Mouse (Mus musculus): ENCODE measurements around the gene Atg3. TPM values are rescaled to one million over a fixed set of nuclear protein-coding genes. Genes with fewer than 3 reads are reported as not detected.

The Atg3 gene
- polyA plus RNA-seq, 1 experiment from 2014 or later, result 60.4 TPM

- Histone ChIP-seq H3K27ac (replicated peaks) (no peak overlapping the region), H3K4me1 (replicated peaks) (no peaks in the 10 kb centered on the region), H3K9ac (no peak overlapping the region), H3K4me3 (no peak overlapping the region), H3K27me3 (no peaks in the 10 kb centered on the region), H3K4me2 (no peak overlapping the region), H3K36me3 (peaks cover 77% of the 10 kb centered on the region), H3K9me3 (no peaks in the 10 kb centered on the region)
- WGBS, result 92% methylated on average over 10 of the region's 10 CpGs
- no peak for ATAC-seq (ENCODE audit: low read depth)
Measured at GRCm38 (mm10) chr16:45148488-45149082, 10.0 kb upstream of the Atg3 start.

DNA sequence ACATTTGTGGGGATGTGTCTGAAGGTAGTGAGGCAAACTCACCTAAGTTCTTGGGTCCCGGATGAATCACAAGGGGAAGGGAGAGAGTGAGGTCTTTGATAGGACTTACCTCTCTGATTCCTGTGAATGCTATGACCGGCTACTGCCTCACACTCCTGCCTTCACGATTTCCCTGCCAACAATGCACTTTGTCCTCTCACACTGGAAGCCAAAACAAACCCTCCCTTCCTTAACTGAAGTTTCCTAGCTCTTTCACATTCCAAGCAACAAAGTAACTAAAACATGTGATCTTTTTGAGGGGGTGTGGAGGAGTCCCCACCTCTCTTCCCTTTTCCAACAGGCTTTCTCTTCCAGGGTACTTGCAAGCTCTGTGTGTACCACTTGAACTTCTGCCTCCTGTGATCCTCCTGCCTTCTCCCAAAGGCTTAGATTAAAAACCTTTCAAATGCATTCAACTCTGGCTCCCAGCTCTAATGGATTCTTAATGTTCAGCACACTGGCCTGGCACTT is 3.8 kb upstream of the Atg3 start:
- Histone ChIP-seq H3K27ac (replicated peaks) (no peak overlapping the region), H3K4me3 (no peak overlapping the region), H3K9me3 (no peaks in the 10 kb centered on the region), H3K27me3 (no peaks in the 10 kb centered on the region), H3K4me2 (no peak overlapping the region), H3K9ac (no peak overlapping the region), H3K4me1 (replicated peaks) (peaks cover 14% of the 10 kb centered on the region), H3K36me3 (peaks cover 49% of the 10 kb centered on the region)
- no peak for ATAC-seq (ENCODE audit: low read depth)
- WGBS, result 94% methylated on average over 3 of the region's 3 CpGs

GRCm38 (mm10) chr16:45158136-45158521 is 456 bp upstream of the Atg3 start:
- Histone ChIP-seq H3K9me3 (no peaks in the 10 kb centered on the region), H3K27ac (replicated peaks) (peak overlapping the region; percentile 95), H3K4me1 (replicated peaks) (peaks cover 29% of the 10 kb centered on the region), H3K4me3 (peak overlapping the region; percentile 72), H3K27me3 (no peaks in the 10 kb centered on the region), H3K36me3 (peaks cover 24% of the 10 kb centered on the region; the same call in 1 of the 2 replicates), H3K4me2 (peak overlapping the region; percentile 86), H3K9ac (peak overlapping the region; percentile 85)
- peak; percentile 86 for ATAC-seq (ENCODE audit: low read depth)
- under 1% methylated on average over 20 of the region's 20 CpGs for WGBS

GRCm38 (mm10) chr16:45159389-45159716 is 768 bp downstream of the Atg3 start:
- Histone ChIP-seq H3K9me3 (no peaks in the 10 kb centered on the region), H3K27ac (replicated peaks) (peak overlapping the region; percentile 95), H3K4me2 (peak overlapping the region; percentile 86), H3K4me3 (peak overlapping the region; percentile 72), H3K36me3 (peaks cover 22% of the 10 kb centered on the region; the same call in 1 of the 2 replicates), H3K27me3 (no peaks in the 10 kb centered on the region), H3K4me1 (replicated peaks) (peaks cover 29% of the 10 kb centered on the region), H3K9ac (peak overlapping the region; percentile 93)
- no peak for ATAC-seq (ENCODE audit: low read depth)
- 9% methylated on average over 11 of the region's 11 CpGs for WGBS

GRCm38 (mm10) chr16:45178552-45178951 is 20.0 kb downstream of the Atg3 start:
- ATAC-seq (ENCODE audit: low read depth), result no peak
- Histone ChIP-seq H3K4me1 (replicated peaks) (no peaks in the 10 kb centered on the region), H3K27me3 (no peaks in the 10 kb centered on the region), H3K9me3 (no peaks in the 10 kb centered on the region), H3K4me2 (no peak overlapping the region), H3K4me3 (no peak overlapping the region), H3K9ac (no peak overlapping the region), H3K27ac (replicated peaks) (no peak overlapping the region), H3K36me3 (peaks cover 31% of the 10 kb centered on the region)
- WGBS, result 94% methylated on average over 2 of the region's 2 CpGs

DNA sequence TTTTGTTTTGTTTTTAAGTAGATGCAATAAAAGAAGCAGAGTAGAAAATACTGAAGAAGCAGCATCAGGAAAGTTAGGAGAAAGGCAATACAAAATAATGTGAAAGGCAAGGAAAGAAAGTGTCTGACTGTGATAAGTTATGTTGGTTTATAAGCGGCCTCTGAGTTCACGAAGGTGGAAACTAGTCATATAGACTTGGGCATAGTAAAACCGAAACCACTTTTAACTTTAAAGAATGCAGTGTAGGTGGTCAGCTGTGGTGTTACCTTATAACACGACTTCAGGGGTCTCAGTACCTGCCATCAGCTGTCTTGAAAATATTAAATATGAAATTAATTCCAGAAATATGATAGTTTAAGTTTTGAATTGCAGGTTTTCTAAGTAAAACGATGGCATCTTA is 23.2 kb downstream of the Atg3 start:
- no peak overlapping the region for H3K4me3 ChIP-seq

DNA sequence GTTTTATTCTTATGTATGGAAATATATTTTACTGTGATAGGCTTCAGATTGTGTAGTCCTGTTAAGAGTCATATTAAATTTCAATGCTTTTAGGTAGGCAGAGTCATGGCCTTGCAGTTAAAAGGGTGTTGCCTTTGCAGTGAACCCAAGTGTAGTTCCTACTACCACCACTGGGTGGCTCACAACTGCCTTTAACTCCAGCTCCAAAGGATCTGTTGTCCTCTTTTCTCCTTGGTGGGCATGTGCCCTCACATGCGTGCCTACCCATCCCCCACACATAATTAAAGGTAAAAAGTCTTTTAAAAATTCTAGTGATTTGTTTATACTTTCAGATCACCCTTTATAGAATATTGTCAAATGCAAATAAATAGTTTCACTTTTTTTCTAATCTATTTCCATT is 34.0 kb downstream of the Atg3 start:
- WGBS, result 4% methylated on average over 1 of the region's 1 CpGs
- H3K27ac ChIP-seq (replicated peaks), result no peak overlapping the region
- no peaks in the 10 kb centered on the region for H3K4me1 ChIP-seq (replicated peaks)
- H3K27me3 ChIP-seq, result no peaks in the 10 kb centered on the region
- H3K4me2 ChIP-seq, result no peak overlapping the region
- peak; percentile 67 for ATAC-seq (ENCODE audit: low read depth)
- peaks cover 12% of the 10 kb centered on the region for H3K36me3 ChIP-seq
- H3K9me3 ChIP-seq, result no peaks in the 10 kb centered on the region
- no peak overlapping the region for H3K9ac ChIP-seq
- H3K4me3 ChIP-seq, result no peak overlapping the region

More for the DNA sequence above, 23.2 kb downstream of the Atg3 start:
- 91% methylated on average over 5 of the region's 5 CpGs for WGBS
- Histone ChIP-seq H3K4me2 (no peak overlapping the region), H3K27me3 (no peaks in the 10 kb centered on the region), H3K4me1 (replicated peaks) (no peaks in the 10 kb centered on the region), H3K9ac (no peak overlapping the region), H3K27ac (replicated peaks) (no peak overlapping the region), H3K9me3 (no peaks in the 10 kb centered on the region), H3K36me3 (peaks cover 36% of the 10 kb centered on the region)
- ATAC-seq (ENCODE audit: low read depth), result no peak

- H3K4me2 ChIP-seq, result no peak overlapping the region
- 29% methylated on average over 6 of the region's 6 CpGs for WGBS
- H3K36me3 ChIP-seq, result no peaks in the 10 kb centered on the region
- ATAC-seq (ENCODE audit: low read depth), result peak; percentile 88
- no peak overlapping the region for H3K9ac ChIP-seq
- no peaks in the 10 kb centered on the region for H3K27me3 ChIP-seq
- no peak overlapping the region for H3K27ac ChIP-seq (replicated peaks)
- no peaks in the 10 kb centered on the region for H3K4me1 ChIP-seq (replicated peaks)
- H3K4me3 ChIP-seq, result no peak overlapping the region
- no peaks in the 10 kb centered on the region for H3K9me3 ChIP-seq
Measured at GRCm38 (mm10) chr16:45196816-45197215, 38.2 kb downstream of the Atg3 start.

DNA sequence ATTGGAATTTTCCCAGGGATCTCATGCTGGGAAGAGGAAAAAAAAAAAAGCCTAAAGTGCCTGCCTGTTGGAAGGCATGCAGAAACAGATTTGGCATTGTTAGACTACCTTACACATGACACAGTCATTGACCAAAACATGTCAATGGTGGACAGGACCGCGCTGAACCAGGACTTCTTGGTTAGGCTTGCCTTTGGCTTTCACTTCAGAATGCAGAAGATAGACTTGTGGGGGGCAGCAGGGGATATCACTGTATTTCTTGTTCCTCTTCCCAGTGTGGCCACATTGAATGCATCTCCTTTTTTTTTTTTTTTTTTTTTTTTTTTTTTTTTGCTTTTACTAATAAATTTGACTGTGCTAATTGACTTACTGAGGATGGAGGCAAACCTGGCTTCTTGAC is 42.8 kb downstream of the Atg3 start:
- Histone ChIP-seq H3K9me3 (no peaks in the 10 kb centered on the region), H3K27ac (replicated peaks) (no peak overlapping the region), H3K4me3 (no peak overlapping the region), H3K4me1 (replicated peaks) (no peaks in the 10 kb centered on the region), H3K4me2 (no peak overlapping the region), H3K36me3 (no peaks in the 10 kb centered on the region), H3K27me3 (no peaks in the 10 kb centered on the region), H3K9ac (no peak overlapping the region)
- 97% methylated on average over 2 of the region's 2 CpGs for WGBS
- no peak for ATAC-seq (ENCODE audit: low read depth)

DNA sequence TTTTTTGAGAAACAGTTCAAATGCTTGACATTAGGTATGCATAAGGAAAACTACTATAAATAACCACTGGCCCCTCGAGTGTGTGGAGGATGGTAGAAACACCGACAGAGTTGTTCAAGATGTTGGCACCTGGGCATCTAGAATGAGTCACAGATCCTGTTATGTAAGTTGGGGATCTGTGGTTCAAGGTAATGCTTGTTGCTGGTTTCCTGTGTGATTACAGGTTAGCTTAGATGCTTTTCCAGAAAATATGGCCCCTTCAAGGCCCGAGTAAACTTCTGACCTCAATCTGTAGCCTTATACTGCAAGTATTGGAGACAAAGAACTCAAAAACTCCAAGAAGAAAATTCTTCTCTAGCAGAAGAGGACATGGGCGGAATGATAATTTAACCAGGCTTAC is 45.9 kb downstream of the Atg3 start:
- Histone ChIP-seq H3K9ac (no peak overlapping the region), H3K27me3 (no peaks in the 10 kb centered on the region), H3K27ac (replicated peaks) (no peak overlapping the region), H3K9me3 (no peaks in the 10 kb centered on the region), H3K4me2 (no peak overlapping the region), H3K36me3 (no peaks in the 10 kb centered on the region), H3K4me1 (replicated peaks) (no peaks in the 10 kb centered on the region), H3K4me3 (no peak overlapping the region)
- 86% methylated on average over 4 of the region's 4 CpGs for WGBS
- no peak for ATAC-seq (ENCODE audit: low read depth)

DNA sequence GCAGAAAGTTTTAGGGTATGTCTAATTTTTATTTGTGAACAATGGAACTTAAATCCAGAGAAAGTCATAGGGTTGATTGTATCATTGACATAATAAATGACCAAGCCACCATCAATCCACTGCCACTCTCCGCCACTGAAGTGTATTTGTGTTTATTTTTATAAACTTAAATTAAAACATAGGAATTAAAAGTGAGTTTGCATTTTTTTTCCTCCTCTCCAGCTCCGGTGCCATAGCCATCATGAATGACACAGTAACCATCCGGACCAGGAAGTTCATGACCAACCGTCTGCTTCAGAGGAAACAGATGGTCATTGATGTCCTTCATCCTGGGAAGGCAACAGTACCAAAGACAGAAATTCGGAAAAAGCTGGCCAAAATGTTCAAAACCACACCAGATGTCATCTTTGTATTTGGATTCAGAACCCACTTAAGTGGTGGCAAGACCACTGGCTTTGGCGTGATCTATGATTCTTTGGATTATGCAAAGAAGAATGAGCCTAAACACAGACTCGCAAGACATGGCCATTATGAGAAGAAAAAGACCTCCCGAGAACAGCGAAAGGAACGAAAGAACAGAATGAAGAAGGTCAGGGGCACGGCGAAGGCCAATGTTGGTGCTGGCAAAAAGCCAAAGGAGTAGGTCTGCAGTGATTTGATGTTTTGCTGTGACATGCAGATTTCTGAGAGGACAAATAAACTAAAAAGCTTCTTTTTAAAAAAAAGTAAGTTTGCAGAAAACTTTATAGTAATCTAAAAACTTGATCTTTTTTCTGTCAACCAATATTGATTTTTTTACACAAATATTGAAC is 46.5 kb downstream of the Atg3 start:
- no peaks in the 10 kb centered on the region for H3K4me1 ChIP-seq (replicated peaks)
- 58% methylated on average over 12 of the region's 12 CpGs for WGBS
- H3K27ac ChIP-seq (replicated peaks), result no peak overlapping the region
- H3K4me2 ChIP-seq, result no peak overlapping the region
- H3K9ac ChIP-seq, result no peak overlapping the region
- H3K27me3 ChIP-seq, result no peaks in the 10 kb centered on the region
- no peaks in the 10 kb centered on the region for H3K9me3 ChIP-seq
- H3K36me3 ChIP-seq, result no peaks in the 10 kb centered on the region
- ATAC-seq (ENCODE audit: low read depth), result no peak
- H3K4me3 ChIP-seq, result no peak overlapping the region

GRCm38 (mm10) chr16:45222016-45222415 is 63.4 kb downstream of the Atg3 start:
- no peaks in the 10 kb centered on the region for H3K4me1 ChIP-seq (replicated peaks)
- no peaks in the 10 kb centered on the region for H3K36me3 ChIP-seq
- no peaks in the 10 kb centered on the region for H3K27me3 ChIP-seq
- H3K4me3 ChIP-seq, result no peak overlapping the region
- no peak overlapping the region for H3K9ac ChIP-seq
- WGBS, result 75% methylated on average over 2 of the region's 2 CpGs
- no peak overlapping the region for H3K27ac ChIP-seq (replicated peaks)
- no peak for ATAC-seq (ENCODE audit: low read depth)
- no peak overlapping the region for H3K4me2 ChIP-seq
- no peaks in the 10 kb centered on the region for H3K9me3 ChIP-seq
